Mouse (Mus musculus) kidney, adult 10 weeks (tissue): Measurements from ENCODE around the gene Smim22. TPM values are rescaled to one million over a fixed set of nuclear protein-coding genes. Genes with fewer than 3 reads are reported as not detected.

Experiments
- polyA plus RNA-seq: library from polyadenylated mRNA; stranded (reverse); fragments of 350-450 nt; fragmentation: Illumina TruSeq; extraction: RNeasy Lipid Tissue Mini Kit (QIAGEN cat#74804); gene quantifications from one replicate; pipeline ENCODE4 v1.2.3, GENCODE M21; 2014; ENCODE audit warnings: low read depth, low replicate concordance

Smim22 gene
- not detected for polyA plus RNA-seq

GRCm38 (mm10) chr16:5007067-5007466, at the start of gene Smim22:
Gene Smim22, plus strand, starts transcription at chr16:5007288.

GRCm38 (mm10) chr16:4963797-4964709, 43.0 kb upstream of the Smim22 start, which contains the start of gene Anks3:
Gene Anks3, minus strand, starts transcription at chr16:4964205.

GRCm38 (mm10) chr16:4997553-4997952, 9.5 kb upstream of the Smim22 start, which contains the start of gene Sept12:
Gene Sept12, minus strand, starts transcription at chr16:4997852.

GRCm38 (mm10) chr16:5013054-5013838, 6.2 kb downstream of the Smim22 start, which contains the start of gene Rogdi:
Gene Rogdi, minus strand, starts transcription at chr16:5013553.

GRCm38 (mm10) chr16:5049774-5050234, 42.7 kb downstream of the Smim22 start, which contains the start of the genes Glyr1 and Ubn1:
Gene Glyr1, minus strand, starts transcription at chr16:5049863.
Gene Ubn1, plus strand, starts transcription at chr16:5050057.

Other genes starting within 250 kb of the Smim22 start
- 36.3 TPM for gene Cdip1, start 217.0 kb upstream of the Smim22 start, polyA plus RNA-seq
- not detected for gene 4930562C15Rik, start 171.9 kb upstream of the Smim22 start, polyA plus RNA-seq
- 0.77 TPM for gene Ubald1, start 127.0 kb upstream of the Smim22 start, polyA plus RNA-seq
- gene Mgrn1, start 121.0 kb upstream of the Smim22 start, polyA plus RNA-seq: 11.9 TPM
- gene Nudt16l1, start 68.5 kb upstream of the Smim22 start, polyA plus RNA-seq: 7.2 TPM
- 4.9 TPM for gene Anks3, start 43.1 kb upstream of the Smim22 start, polyA plus RNA-seq
- gene Sept12, start 9.4 kb upstream of the Smim22 start, polyA plus RNA-seq: not detected
- gene Rogdi, start 6.3 kb downstream of the Smim22 start, polyA plus RNA-seq: 1.3 TPM
- 82.7 TPM for gene Glyr1, start 42.6 kb downstream of the Smim22 start, polyA plus RNA-seq
- gene Ubn1, start 42.8 kb downstream of the Smim22 start, polyA plus RNA-seq: 19.7 TPM
- gene Ppl, start 125.1 kb downstream of the Smim22 start, polyA plus RNA-seq: 1.7 TPM
- not detected for gene Sec14l5, start 139.8 kb downstream of the Smim22 start, polyA plus RNA-seq
- gene Nagpa, start 196.7 kb downstream of the Smim22 start, polyA plus RNA-seq: 0.53 TPM
- gene AU021092, start 215.0 kb downstream of the Smim22 start, polyA plus RNA-seq: 0.57 TPM
- gene Alg1, start 226.3 kb downstream of the Smim22 start, polyA plus RNA-seq: 0.77 TPM
- gene Eef2kmt, start 248.7 kb downstream of the Smim22 start, polyA plus RNA-seq: 2.7 TPM